Mouse (Mus musculus) layer of hippocampus, postnatal 25 days (tissue): ENCODE measurements around the gene Kcnb1. TPM values are rescaled to one million over a fixed set of nuclear protein-coding genes. Genes with fewer than 3 reads are reported as not detected.

ENCODE experiments used
- DNase-seq, 2 experiments: peaks; one replicate each; pipeline ENCODE4 v3.0.0; 2022; ENCODE audit warnings: mixed read lengths in 2 of 2, low spot score in 1 of 2; ENCODE audit errors: extremely low spot score in 1 of 2
- total RNA-seq, 2 experiments: library from RNA; stranded (reverse); gene quantifications; 2 replicates each; pipeline ENCODE4 v1.2.3; 2021

Gene Kcnb1
- total RNA-seq, 2 experiments from 2014 or later, result 86.5 to 103 TPM

GRCm38 (mm10) chr2:167136909-167137308 is 53.0 kb downstream of the Kcnb1 start:
- peak; percentile 77 to 79 for DNase-seq

GRCm38 (mm10) chr2:167132041-167132440 is 57.9 kb downstream of the Kcnb1 start:
- no peak for DNase-seq

- DNase-seq, result no peak
These were observed 59.7 kb downstream of the Kcnb1 start for GRCm38 (mm10) chr2:167130050-167130770.

GRCm38 (mm10) chr2:167129608-167129955 is 60.4 kb downstream of the Kcnb1 start:
- no peak for DNase-seq

- DNase-seq, result no peak
These were observed 61.0 kb downstream of the Kcnb1 start for GRCm38 (mm10) chr2:167128699-167129607.

GRCm38 (mm10) chr2:167127404-167127803 is 62.6 kb downstream of the Kcnb1 start:
- no peak for DNase-seq

GRCm38 (mm10) chr2:167125781-167126180 is 64.2 kb downstream of the Kcnb1 start:
- no peak for DNase-seq

GRCm38 (mm10) chr2:167123936-167124335 is 66.0 kb downstream of the Kcnb1 start:
- DNase-seq, result no peak

- DNase-seq, result no peak
These were observed 67.2 kb downstream of the Kcnb1 start for GRCm38 (mm10) chr2:167122737-167123136.

GRCm38 (mm10) chr2:167121996-167122395 is 68.0 kb downstream of the Kcnb1 start:
- no peak for DNase-seq

- no peak for DNase-seq
These were observed 68.7 kb downstream of the Kcnb1 start for GRCm38 (mm10) chr2:167121228-167121627.

- no peak for DNase-seq
These were observed 69.6 kb downstream of the Kcnb1 start for GRCm38 (mm10) chr2:167120186-167120830.

- DNase-seq, result no peak
These were observed 71.9 kb downstream of the Kcnb1 start for GRCm38 (mm10) chr2:167118046-167118445.

- peak; percentile 78 to 97 for DNase-seq
These were observed 77.2 kb downstream of the Kcnb1 start for GRCm38 (mm10) chr2:167112737-167113136.

- DNase-seq, result no peak
These were observed 77.7 kb downstream of the Kcnb1 start for GRCm38 (mm10) chr2:167112259-167112658.

GRCm38 (mm10) chr2:167109506-167109905 is 80.4 kb downstream of the Kcnb1 start:
- DNase-seq, result no peak

- DNase-seq, result no peak
These were observed 86.4 kb downstream of the Kcnb1 start for GRCm38 (mm10) chr2:167103546-167103945.

- DNase-seq, result no peak
These were observed 88.1 kb downstream of the Kcnb1 start for GRCm38 (mm10) chr2:167101743-167102441.

GRCm38 (mm10) chr2:167094688-167095087 is 95.3 kb downstream of the Kcnb1 start:
- no peak for DNase-seq

GRCm38 (mm10) chr2:167093171-167093900 is 96.6 kb downstream of the Kcnb1 start:
- no peak for DNase-seq
